ENCODE assay signal across 34 mouse cellular contexts in the genomic region with DNA sequence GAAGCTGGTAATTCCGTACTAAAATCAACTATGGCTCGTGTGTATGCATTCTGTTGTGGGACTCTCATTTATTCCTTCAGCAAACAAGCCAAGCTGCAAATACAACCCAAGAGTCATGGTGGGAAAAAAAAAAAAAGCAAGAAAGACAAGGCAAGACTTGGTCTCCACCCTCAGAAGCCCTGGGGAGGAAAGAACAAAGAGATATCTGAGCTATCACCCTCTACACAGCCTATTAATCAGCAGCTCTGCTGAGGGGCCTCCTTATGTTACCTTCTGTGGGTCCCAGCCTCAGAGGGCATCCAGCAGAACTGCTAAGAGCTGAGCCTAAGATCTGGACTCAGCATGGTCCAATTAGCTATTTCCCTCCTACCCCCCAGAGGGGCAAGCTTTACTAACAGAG. TPM values are rescaled to one million over a fixed set of nuclear protein-coding genes. Genes with fewer than 3 reads are reported as not detected.
DNase-seq lines count a peak whose midpoint lies in the region; ATAC-seq and TF ChIP-seq lines count a peak whose summit lies in the region.
"Had no signal": no experiment of that assay in that cellular context is flagged by ENCODE, and none has a peak within 500 bp of the region (broad histone marks: within the 10 kb centered on the region; RNA-seq: fewer than 3 reads in every experiment).

No protein-coding gene starts in this region.

- H3K4me1 ChIP-seq in liver, embryonic 11.5 days (replicated peaks; ENCODE audit: control insufficient read depth, insufficient read depth, low read length), result peaks cover 6% of the 10 kb centered on the region; the same call in 1 of the 2 replicates
- no peaks in the 10 kb centered on the region for H3K4me1 ChIP-seq in liver, postnatal 0 days (ENCODE audit: insufficient read depth)
- H3K4me1 ChIP-seq in liver, embryonic 13.5 days (replicated peaks), result peaks cover 18% of the 10 kb centered on the region
- H3K4me1 ChIP-seq in liver, embryonic 16.5 days (ENCODE audit: control insufficient read depth, low read depth, low read length), result peaks cover 9% of the 10 kb centered on the region
- H3K4me1 ChIP-seq: embryonic facial prominence, embryonic 10.5 days; embryonic facial prominence, embryonic 13.5 days; forebrain, embryonic 10.5 days had no signal

- no peak for TF ChIP-seq CTCF in liver, postnatal 0 days (IDR thresholded peaks at IDR 0.05; ENCODE audit: low read depth)

- peak overlapping the region; percentile 43; the same call in 1 of the 2 replicates for H3K27ac ChIP-seq in liver, embryonic 11.5 days (ENCODE audit: low read depth, low read length)
- no peak overlapping the region for H3K27ac ChIP-seq in liver, postnatal 0 days (ENCODE audit: low read depth)
- H3K27ac ChIP-seq in liver, embryonic 13.5 days, result no peak overlapping the region
- H3K27ac ChIP-seq in liver, embryonic 16.5 days (ENCODE audit: low read length), result no peak overlapping the region
- H3K27ac ChIP-seq: embryonic facial prominence, embryonic 10.5 days; embryonic facial prominence, embryonic 13.5 days; forebrain, embryonic 10.5 days; heart, adult 2 months; heart, embryonic 10.5 days; heart, embryonic 13.5 days; hindbrain, embryonic 14.5 days; hindbrain, postnatal 0 days had no signal

- peak; percentile 81 for ATAC-seq in liver, embryonic 11.5 days (replicated peaks; ENCODE audit: low FRiP score)
- no peak for ATAC-seq in liver, postnatal 0 days
- ATAC-seq in liver, embryonic 13.5 days (ENCODE audit: low read depth), result peak; percentile 72
- peak; percentile 38; the same call in 1 of the 2 replicates for ATAC-seq in liver, embryonic 16.5 days (ENCODE audit: low read depth)
- ATAC-seq: forebrain, embryonic 14.5 days; hindbrain, postnatal 0 days; inflammation-experienced regulatory T-cells, adult 6 months had no signal

- no peak for DNase-seq in liver, embryonic 11.5 days (ENCODE audit: low spot score)
- DNase-seq in liver, postnatal 0 days, result no peak
- no peak for DNase-seq in liver, embryonic 13.5 days
- no peak for DNase-seq in spleen, postnatal 36 days (ENCODE audit: low spot score in 2 of 2)
- no peak for DNase-seq in kidney, adult 18-20 months
- DNase-seq: adrenal gland, adult 2 months; adrenal gland, postnatal 14 days; B cell, adult 2 months; cerebellum, adult 11-12 months; cerebellum, adult 8-10 months; cerebellum, postnatal 10 days; cerebellum, postnatal 36 days; embryo, embryonic 11 days; gastrocnemius, postnatal 36 days; heart, adult 2 months; heart, postnatal 14 days; heart, postnatal 4 days had no signal

- H3K27me3 ChIP-seq in liver, embryonic 11.5 days (replicated peaks; ENCODE audit: control insufficient read depth, insufficient read depth, low read length), result no peaks in the 10 kb centered on the region
- H3K27me3 ChIP-seq in liver, postnatal 0 days (ENCODE audit: insufficient read depth, low read length), result no peaks in the 10 kb centered on the region
- no peaks in the 10 kb centered on the region for H3K27me3 ChIP-seq in liver, embryonic 13.5 days
- no peaks in the 10 kb centered on the region for H3K27me3 ChIP-seq in liver, embryonic 16.5 days (ENCODE audit: control insufficient read depth, insufficient read depth, low read depth, low read length)
- H3K27me3 ChIP-seq: CH12.LX; embryonic facial prominence, embryonic 13.5 days; heart, embryonic 13.5 days had no signal

- no peak overlapping the region for H3K4me3 ChIP-seq in liver, embryonic 11.5 days (ENCODE audit: low read depth, low read length)
- H3K4me3 ChIP-seq in liver, postnatal 0 days (ENCODE audit: low read depth, low read length), result no peak overlapping the region
- no peak overlapping the region for H3K4me3 ChIP-seq in liver, embryonic 13.5 days (replicated peaks)
- no peak overlapping the region for H3K4me3 ChIP-seq in liver, embryonic 16.5 days (ENCODE audit: low read depth, low read length)
- H3K4me3 ChIP-seq: embryonic facial prominence, embryonic 10.5 days; embryonic facial prominence, embryonic 13.5 days; erythroblast, embryonic 14.5 days; forebrain, embryonic 10.5 days; heart, adult 2 months; heart, embryonic 10.5 days; heart, embryonic 13.5 days had no signal

- H3K9ac ChIP-seq in liver, embryonic 11.5 days (ENCODE audit: low read depth, low read length), result no peak overlapping the region
- no peak overlapping the region for H3K9ac ChIP-seq in liver, postnatal 0 days (replicated peaks)
- no peak overlapping the region for H3K9ac ChIP-seq in liver, embryonic 13.5 days
- no peak overlapping the region for H3K9ac ChIP-seq in liver, embryonic 16.5 days (ENCODE audit: low read depth, low read length)
- H3K9ac ChIP-seq: embryonic facial prominence, embryonic 13.5 days; heart, embryonic 13.5 days; hindbrain, embryonic 14.5 days had no signal

- H3K4me2 ChIP-seq in liver, embryonic 11.5 days, result peak overlapping the region; percentile 33; the same call in 1 of the 2 replicates
- H3K4me2 ChIP-seq in liver, postnatal 0 days (ENCODE audit: low read depth, low read length), result no peak overlapping the region
- H3K4me2 ChIP-seq in liver, embryonic 13.5 days, result no peak overlapping the region
- H3K4me2 ChIP-seq in liver, embryonic 16.5 days (ENCODE audit: low read depth, low read length), result no peak overlapping the region
- H3K4me2 ChIP-seq: embryonic facial prominence, embryonic 13.5 days; heart, embryonic 13.5 days; hindbrain, embryonic 14.5 days had no signal

- no peak for TF ChIP-seq EP300 in liver, postnatal 0 days (IDR thresholded peaks at IDR 0.05; ENCODE audit: low read depth)

- H3K9me3 ChIP-seq in liver, embryonic 11.5 days (ENCODE audit: control insufficient read depth, low read length), result no peaks in the 10 kb centered on the region
- H3K9me3 ChIP-seq in liver, postnatal 0 days (ENCODE audit: low read length), result no peaks in the 10 kb centered on the region
- H3K9me3 ChIP-seq in liver, embryonic 13.5 days (replicated peaks), result no peaks in the 10 kb centered on the region
- H3K9me3 ChIP-seq in liver, embryonic 16.5 days (replicated peaks; ENCODE audit: control insufficient read depth, low read length), result no peaks in the 10 kb centered on the region
- H3K9me3 ChIP-seq: embryonic facial prominence, embryonic 10.5 days; embryonic facial prominence, embryonic 13.5 days; forebrain, embryonic 10.5 days; G1E; heart, embryonic 10.5 days; heart, embryonic 13.5 days had no signal

- 81% methylated on average over 2 of the region's 2 CpGs for WGBS in liver, embryonic 11.5 days
- WGBS in liver, postnatal 0 days (ENCODE audit: insufficient replicate concordance), result 78% methylated on average over 2 of the region's 2 CpGs
- 76% methylated on average over 2 of the region's 2 CpGs for WGBS in liver, embryonic 13.5 days (ENCODE audit: insufficient replicate concordance)
- WGBS in liver, embryonic 16.5 days (ENCODE audit: insufficient replicate concordance), result 77% methylated on average over 2 of the region's 2 CpGs

- H3K36me3 ChIP-seq in liver, embryonic 11.5 days (ENCODE audit: control insufficient read depth, insufficient read depth, low read length), result peaks cover 1% of the 10 kb centered on the region; the same call in 1 of the 2 replicates
- peaks cover 26% of the 10 kb centered on the region for H3K36me3 ChIP-seq in liver, postnatal 0 days (replicated peaks; ENCODE audit: insufficient read depth, low read length)
- H3K36me3 ChIP-seq in liver, embryonic 13.5 days, result peaks cover 21% of the 10 kb centered on the region
- H3K36me3 ChIP-seq in liver, embryonic 16.5 days (ENCODE audit: control insufficient read depth, insufficient read depth), result no peaks in the 10 kb centered on the region

RNA-seq across cellular contexts. Expression of gene Tex264, which starts 11.9 kb away (rescaled TPM):
- 29.3 and 33.1 TPM in 2 replicates for polyA plus RNA-seq in liver, embryonic 11.5 days (2014; fragmentation: Nextera tagmentation; extraction: Ambion mirVana)
- 25.6 and 33.1 TPM in 2 replicates for polyA plus RNA-seq in liver, postnatal 0 days (2015; fragmentation: Nextera tagmentation; extraction: Ambion mirVana)
- polyA plus RNA-seq in liver, embryonic 13.5 days (2015; fragmentation: Nextera tagmentation; extraction: Ambion mirVana), result 14.1 and 16.3 TPM in 2 replicates
- 15.4 and 17.8 TPM in 2 replicates for polyA plus RNA-seq in liver, embryonic 16.5 days (2015; fragmentation: Nextera tagmentation; extraction: Ambion mirVana)

RNA-seq across cellular contexts. Expression of gene Grm2, which starts 18.0 kb away (rescaled TPM):
- polyA plus RNA-seq in liver, embryonic 11.5 days (2014; fragmentation: Nextera tagmentation; extraction: Ambion mirVana), result not detected in 2 replicates
- polyA plus RNA-seq in liver, postnatal 0 days (2015; fragmentation: Nextera tagmentation; extraction: Ambion mirVana), result not detected in 2 replicates
- not detected in 2 replicates for polyA plus RNA-seq in liver, embryonic 13.5 days (2015; fragmentation: Nextera tagmentation; extraction: Ambion mirVana)
- polyA plus RNA-seq in liver, embryonic 16.5 days (2015; fragmentation: Nextera tagmentation; extraction: Ambion mirVana), result not detected in 2 replicates
- polyA plus RNA-seq: adrenal gland, adult 2 months; erythroblast, embryonic 14.5 days; G1E; heart, adult 2 months; heart, embryonic 13.5 days; heart, embryonic 16.5 days; inflammation-experienced regulatory T-cells, adult 6 months had no signal

RNA-seq across cellular contexts. Expression of gene Iqcf6, which starts 47.5 kb away (rescaled TPM):
- not detected in 2 replicates for polyA plus RNA-seq in liver, embryonic 11.5 days (2014; fragmentation: Nextera tagmentation; extraction: Ambion mirVana)
- not detected in 2 replicates for polyA plus RNA-seq in liver, postnatal 0 days (2015; fragmentation: Nextera tagmentation; extraction: Ambion mirVana)
- polyA plus RNA-seq in liver, embryonic 13.5 days (2015; fragmentation: Nextera tagmentation; extraction: Ambion mirVana), result not detected in 2 replicates
- not detected in 2 replicates for polyA plus RNA-seq in liver, embryonic 16.5 days (2015; fragmentation: Nextera tagmentation; extraction: Ambion mirVana)
- polyA plus RNA-seq: adrenal gland, adult 2 months; brain, embryonic 14.5 days; cortical plate, adult 2 months; embryonic facial prominence, embryonic 10.5 days; embryonic facial prominence, embryonic 13.5 days; erythroblast, embryonic 14.5 days; forebrain, embryonic 10.5 days; forebrain, embryonic 14.5 days; G1E; heart, adult 2 months; heart, embryonic 10.5 days; heart, embryonic 13.5 days; heart, embryonic 16.5 days; hindbrain, embryonic 11.5 days; hindbrain, embryonic 14.5 days; hindbrain, postnatal 0 days; inflammation-experienced regulatory T-cells, adult 6 months had no signal
